Mouse (Mus musculus): ENCODE measurements around the gene Rnase4. TPM values are rescaled to one million over a fixed set of nuclear protein-coding genes. Genes with fewer than 3 reads are reported as not detected.

Gene Rnase4
- polyA plus RNA-seq, 1 experiment from 2014 or later, result 9.1 TPM

GRCm38 (mm10) chr14:51074335-51074734 lies 16.5 kb upstream of the Rnase4 start, which contains the start of gene Olfr750:
TSS of gene Olfr750 (minus strand) at chr14:51074435.
- 89% methylated on average over 3 of the region's 3 CpGs for WGBS
- Histone ChIP-seq H3K27me3 (no peaks in the 10 kb centered on the region), H3K4me1 (no peaks in the 10 kb centered on the region), H3K9me3 (no peaks in the 10 kb centered on the region), H3K4me2 (no peak within 1 kb of the TSS), H3K36me3 (replicated peaks) (no peaks in the 10 kb centered on the region), H3K9ac (no peak within 1 kb of the TSS), H3K4me3 (replicated peaks) (no peak within 1 kb of the TSS), H3K27ac (no peak within 1 kb of the TSS)
- ATAC-seq (ENCODE audit: low FRiP score), result no peak

GRCm38 (mm10) chr14:51079180-51079579 lies 11.7 kb upstream of the Rnase4 start:
- ATAC-seq (ENCODE audit: low FRiP score), result no peak
- H3K27me3 ChIP-seq, result peaks cover 17% of the 10 kb centered on the region
- H3K4me3 ChIP-seq (replicated peaks), result no peak overlapping the region
- H3K4me1 ChIP-seq, result peaks cover 7% of the 10 kb centered on the region
- H3K27ac ChIP-seq, result no peak overlapping the region
- no peaks in the 10 kb centered on the region for H3K36me3 ChIP-seq (replicated peaks)
- H3K4me2 ChIP-seq, result no peak overlapping the region
- WGBS, result 95% methylated on average over 1 of the region's 1 CpGs
- no peak overlapping the region for H3K9ac ChIP-seq
- no peaks in the 10 kb centered on the region for H3K9me3 ChIP-seq

- Histone ChIP-seq H3K4me1 (peaks cover 7% of the 10 kb centered on the region), H3K9ac (no peak overlapping the region), H3K27ac (no peak overlapping the region), H3K4me3 (replicated peaks) (no peak overlapping the region), H3K9me3 (no peaks in the 10 kb centered on the region), H3K4me2 (no peak overlapping the region), H3K36me3 (replicated peaks) (no peaks in the 10 kb centered on the region), H3K27me3 (peaks cover 18% of the 10 kb centered on the region)
- 98% methylated on average over 2 of the region's 2 CpGs for WGBS
- ATAC-seq (ENCODE audit: low FRiP score), result no peak
These were observed 9.8 kb upstream of the Rnase4 start for GRCm38 (mm10) chr14:51081035-51081434.

- Histone ChIP-seq H3K9me3 (no peaks in the 10 kb centered on the region), H3K9ac (peak overlapping the region; percentile 56), H3K27me3 (peaks cover 18% of the 10 kb centered on the region), H3K36me3 (replicated peaks) (no peaks in the 10 kb centered on the region), H3K4me1 (peaks cover 7% of the 10 kb centered on the region), H3K4me2 (peak overlapping the region; percentile 74), H3K27ac (no peak overlapping the region), H3K4me3 (replicated peaks) (peak overlapping the region; percentile 53)
- 2% methylated on average over 40 of the region's 40 CpGs for WGBS
- ATAC-seq (ENCODE audit: low FRiP score), result peak; percentile 78
These were observed 8.0 kb upstream of the Rnase4 start for GRCm38 (mm10) chr14:51082599-51083581.

- peaks cover 9% of the 10 kb centered on the region for H3K4me1 ChIP-seq
- no peaks in the 10 kb centered on the region for H3K36me3 ChIP-seq (replicated peaks)
- ATAC-seq (ENCODE audit: low FRiP score), result no peak
- peaks cover 18% of the 10 kb centered on the region for H3K27me3 ChIP-seq
- WGBS, result 9% methylated on average over 7 of the region's 7 CpGs
- H3K9ac ChIP-seq, result peak overlapping the region; percentile 56; the same call in 1 of the 2 replicates
- H3K27ac ChIP-seq, result no peak overlapping the region
- H3K9me3 ChIP-seq, result no peaks in the 10 kb centered on the region
- peak overlapping the region; percentile 53 for H3K4me3 ChIP-seq (replicated peaks)
- peak overlapping the region; percentile 74 for H3K4me2 ChIP-seq
These were observed 7.1 kb upstream of the Rnase4 start for GRCm38 (mm10) chr14:51083805-51084204.

GRCm38 (mm10) chr14:51085086-51085485 lies 5.8 kb upstream of the Rnase4 start:
- no peak for ATAC-seq (ENCODE audit: low FRiP score)
- 78% methylated on average over 2 of the region's 2 CpGs for WGBS
- no peak overlapping the region for H3K27ac ChIP-seq
- H3K27me3 ChIP-seq, result peaks cover 18% of the 10 kb centered on the region
- no peak overlapping the region for H3K9ac ChIP-seq
- H3K36me3 ChIP-seq (replicated peaks), result no peaks in the 10 kb centered on the region
- no peak overlapping the region for H3K4me2 ChIP-seq
- H3K4me3 ChIP-seq (replicated peaks), result no peak overlapping the region
- peaks cover 10% of the 10 kb centered on the region for H3K4me1 ChIP-seq
- H3K9me3 ChIP-seq, result no peaks in the 10 kb centered on the region

GRCm38 (mm10) chr14:51085911-51086310 lies 5.0 kb upstream of the Rnase4 start:
- no peak overlapping the region for H3K9ac ChIP-seq
- H3K36me3 ChIP-seq (replicated peaks), result no peaks in the 10 kb centered on the region
- no peak for ATAC-seq (ENCODE audit: low FRiP score)
- no peak overlapping the region for H3K27ac ChIP-seq
- H3K4me2 ChIP-seq, result no peak overlapping the region
- no peaks in the 10 kb centered on the region for H3K9me3 ChIP-seq
- H3K4me1 ChIP-seq, result peaks cover 12% of the 10 kb centered on the region
- 84% methylated on average over 4 of the region's 4 CpGs for WGBS
- H3K27me3 ChIP-seq, result peaks cover 16% of the 10 kb centered on the region
- no peak overlapping the region for H3K4me3 ChIP-seq (replicated peaks)

- no peak overlapping the region for H3K27ac ChIP-seq
- ATAC-seq (ENCODE audit: low FRiP score), result no peak
These were observed 3.1 kb upstream of the Rnase4 start for GRCm38 (mm10) chr14:51087762-51088161.

GRCm38 (mm10) chr14:51088166-51088969 lies 2.5 kb upstream of the Rnase4 start:
- Histone ChIP-seq H3K9me3 (no peaks in the 10 kb centered on the region), H3K9ac (peak overlapping the region; percentile 52), H3K4me3 (replicated peaks) (peak overlapping the region; percentile 69), H3K4me1 (peaks cover 12% of the 10 kb centered on the region), H3K36me3 (replicated peaks) (no peaks in the 10 kb centered on the region), H3K27me3 (peaks cover 8% of the 10 kb centered on the region), H3K4me2 (peak overlapping the region; percentile 72), H3K27ac (peak overlapping the region; percentile 78; the same call in 1 of the 2 replicates)
- under 1% methylated on average over 23 of the region's 23 CpGs for WGBS
- ATAC-seq (ENCODE audit: low FRiP score), result peak; percentile 33

More at GRCm38 (mm10) chr14:51087762-51088161, 3.1 kb upstream of the Rnase4 start:
- Histone ChIP-seq H3K9me3 (no peaks in the 10 kb centered on the region), H3K4me3 (replicated peaks) (peak overlapping the region; percentile 69), H3K9ac (0 out of 2 replicates have a peak overlapping the region, but pooled peaks have one; percentile 33), H3K4me1 (peaks cover 18% of the 10 kb centered on the region), H3K36me3 (replicated peaks) (no peaks in the 10 kb centered on the region), H3K27me3 (peaks cover 12% of the 10 kb centered on the region), H3K4me2 (peak overlapping the region; percentile 72)
- WGBS, result 9% methylated on average over 9 of the region's 9 CpGs

GRCm38 (mm10) chr14:51088970-51089673 lies 1.8 kb upstream of the Rnase4 start:
- WGBS, result under 1% methylated on average over 34 of the region's 34 CpGs
- Histone ChIP-seq H3K27me3 (peaks cover under 1% of the 10 kb centered on the region; the same call in 1 of the 2 replicates), H3K9me3 (no peaks in the 10 kb centered on the region), H3K36me3 (replicated peaks) (no peaks in the 10 kb centered on the region), H3K4me1 (peaks cover 11% of the 10 kb centered on the region), H3K9ac (peak overlapping the region; percentile 59), H3K4me2 (peak overlapping the region; percentile 72), H3K27ac (peak overlapping the region; percentile 78), H3K4me3 (replicated peaks) (peak overlapping the region; percentile 69)
- peak; percentile 93 for ATAC-seq (ENCODE audit: low FRiP score)

GRCm38 (mm10) chr14:51089674-51090076 lies 1.2 kb upstream of the Rnase4 start:
- Histone ChIP-seq H3K4me3 (replicated peaks) (peak overlapping the region; percentile 69), H3K9me3 (no peaks in the 10 kb centered on the region), H3K27me3 (no peaks in the 10 kb centered on the region), H3K27ac (peak overlapping the region; percentile 81), H3K4me2 (peak overlapping the region; percentile 72), H3K4me1 (peaks cover 11% of the 10 kb centered on the region), H3K36me3 (replicated peaks) (no peaks in the 10 kb centered on the region), H3K9ac (peak overlapping the region; percentile 59)
- WGBS, result under 1% methylated on average over 15 of the region's 15 CpGs
- peak; percentile 8; the same call in 1 of the 2 replicates for ATAC-seq (ENCODE audit: low FRiP score)
